Mouse (Mus musculus) heart, embryonic 13.5 days (tissue): ENCODE measurements around the gene Spats2l. TPM values are rescaled to one million over a fixed set of nuclear protein-coding genes. Genes with fewer than 3 reads are reported as not detected.

ENCODE experiments used
- ATAC-seq: fragments of 200-750 bp; cut with Nextera tagmentation; 2 replicates; pipeline ENCODE4 v1.8.0; 2017; ENCODE audit warnings: moderate TSS enrichment; ENCODE audit not compliant: insufficient number of reproducible peaks, low FRiP score, low TSS enrichment; ENCODE audit errors: extremely low read depth
- H3K27ac ChIP-seq: fragments of 300-500 bp; sonication (generic); replicated peaks from 2 replicates; pipeline ENCODE4 v1.5.1; 2015; ENCODE audit warnings: moderate library complexity, mild to moderate bottlenecking, inconsistent platforms
- H3K27me3 ChIP-seq: fragments of 300-500 bp; sonication (generic); replicated peaks from 2 replicates; pipeline ENCODE4 v1.6.1; 2015; ENCODE audit warnings: mild to moderate bottlenecking, inconsistent platforms
- H3K36me3 ChIP-seq: fragments of 300-500 bp; sonication (generic); 2 replicates; pipeline ENCODE4 v1.6.1; 2015; ENCODE audit warnings: mild to moderate bottlenecking, inconsistent platforms
- H3K4me1 ChIP-seq: fragments of 300-500 bp; sonication (generic); 2 replicates; pipeline ENCODE4 v1.6.1; 2015; ENCODE audit warnings: inconsistent platforms
- H3K4me2 ChIP-seq: fragments of 300-500 bp; sonication (generic); 2 replicates; pipeline ENCODE4 v1.6.1; 2015; ENCODE audit warnings: inconsistent platforms, mild to moderate bottlenecking, moderate library complexity
- H3K4me3 ChIP-seq: fragments of 300-500 bp; sonication (generic); 2 replicates; pipeline ENCODE4 v1.5.1; 2015; ENCODE audit warnings: moderate library complexity, mild to moderate bottlenecking, inconsistent platforms
- H3K9ac ChIP-seq: fragments of 300-500 bp; sonication (generic); 2 replicates; pipeline ENCODE4 v1.6.1; 2015; ENCODE audit warnings: inconsistent platforms, mild to moderate bottlenecking, moderate library complexity
- H3K9me3 ChIP-seq: fragments of 300-500 bp; sonication (generic); 2 replicates; pipeline ENCODE4 v1.6.1; 2016; ENCODE audit warnings: inconsistent platforms
- WGBS: fragments of 180-500 bp; shearing (Covaris S2); methylation state at CpG from one replicate; pipeline ENCODE4 v1.1.7; 2015; ENCODE audit warnings: mixed read lengths; 5-methylcytosine and 5-hydroxymethylcytosine counted together
- polyA plus RNA-seq: library from polyadenylated mRNA; unstranded; fragments of >200 nt; fragmentation: Nextera tagmentation; extraction: Ambion mirVana; gene quantifications from 2 replicates; pipeline ENCODE4 v1.2.1, GENCODE M21; 2015

The Spats2l gene
- polyA plus RNA-seq, 1 experiment from 2014 or later: 52.1 TPM

DNA sequence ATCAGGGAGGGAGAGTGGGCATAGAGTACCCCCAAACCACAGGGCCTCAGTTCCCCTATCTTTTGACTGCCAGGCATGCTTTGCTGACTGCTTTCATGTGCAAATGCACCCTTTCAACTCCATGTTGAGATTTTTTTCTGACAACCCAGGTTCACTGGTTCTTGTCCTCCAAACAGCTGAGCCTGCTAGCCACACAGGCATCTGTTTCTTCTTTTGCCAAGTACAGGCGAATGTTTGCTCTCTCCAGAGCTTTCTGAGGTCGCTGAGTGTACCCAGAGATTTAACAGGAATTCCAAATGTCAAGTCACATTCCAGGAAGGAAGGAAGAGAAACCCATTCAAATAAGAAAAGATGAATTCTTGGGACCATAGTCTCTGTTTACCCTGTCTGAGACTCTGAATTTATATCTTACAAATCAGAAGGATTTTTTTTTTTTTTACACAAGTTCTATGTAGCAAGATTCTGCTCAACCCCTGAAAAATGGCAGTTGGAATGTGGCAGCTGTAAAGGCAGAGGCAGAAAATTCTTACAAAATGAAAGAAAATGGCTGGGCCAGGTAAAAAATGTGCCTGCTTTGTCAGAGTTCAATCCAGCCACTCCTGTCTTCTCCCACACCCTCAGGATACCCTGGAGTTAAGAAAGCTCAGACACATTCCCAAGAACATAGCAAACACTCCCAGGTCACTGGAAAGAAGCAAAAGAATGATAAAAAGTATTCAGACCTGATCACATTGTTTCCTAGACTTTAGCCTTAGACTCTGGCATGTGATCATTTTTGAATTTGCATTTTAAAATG lies 173.8 kb downstream of the Spats2l start:
- no peak overlapping the region; the same call in 1 of the 2 replicates for H3K27ac ChIP-seq
- no peak for ATAC-seq
- no peak overlapping the region for H3K4me2 ChIP-seq
- no peak overlapping the region for H3K4me3 ChIP-seq
- H3K36me3 ChIP-seq: peaks cover 42% of the 10 kb centered on the region
- WGBS: 18% methylated on average over 2 of the region's 2 CpGs
- H3K4me1 ChIP-seq: peaks cover 10% of the 10 kb centered on the region
- H3K27me3 ChIP-seq: no peaks in the 10 kb centered on the region
- no peaks in the 10 kb centered on the region for H3K9me3 ChIP-seq
- H3K9ac ChIP-seq: no peak overlapping the region

DNA sequence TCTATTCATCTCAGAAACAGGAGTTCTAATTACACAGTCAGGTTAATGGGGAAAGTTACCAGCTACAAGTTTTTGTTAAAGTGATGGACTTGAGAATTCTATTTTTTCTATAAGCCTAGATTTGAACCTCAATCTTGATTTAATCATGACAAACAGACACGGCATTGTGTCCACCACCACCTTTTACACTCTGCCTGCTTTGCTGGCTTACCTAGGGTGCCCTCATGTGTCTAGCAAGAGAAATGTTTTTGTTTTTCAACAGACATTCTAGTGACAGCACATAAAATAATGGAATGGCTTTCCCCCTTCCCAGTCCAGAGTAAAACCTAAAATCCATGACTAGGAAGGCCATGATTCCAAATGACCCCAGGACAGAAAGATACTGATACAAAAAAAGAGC lies 175.2 kb downstream of the Spats2l start:
- no peak for ATAC-seq
- Histone ChIP-seq H3K27me3 (no peaks in the 10 kb centered on the region), H3K36me3 (peaks cover 38% of the 10 kb centered on the region), H3K4me2 (no peak overlapping the region), H3K4me1 (peaks cover 10% of the 10 kb centered on the region), H3K27ac (no peak overlapping the region), H3K9me3 (no peaks in the 10 kb centered on the region), H3K4me3 (no peak overlapping the region), H3K9ac (no peak overlapping the region)
- WGBS: 17% methylated on average over 1 of the region's 1 CpGs

DNA sequence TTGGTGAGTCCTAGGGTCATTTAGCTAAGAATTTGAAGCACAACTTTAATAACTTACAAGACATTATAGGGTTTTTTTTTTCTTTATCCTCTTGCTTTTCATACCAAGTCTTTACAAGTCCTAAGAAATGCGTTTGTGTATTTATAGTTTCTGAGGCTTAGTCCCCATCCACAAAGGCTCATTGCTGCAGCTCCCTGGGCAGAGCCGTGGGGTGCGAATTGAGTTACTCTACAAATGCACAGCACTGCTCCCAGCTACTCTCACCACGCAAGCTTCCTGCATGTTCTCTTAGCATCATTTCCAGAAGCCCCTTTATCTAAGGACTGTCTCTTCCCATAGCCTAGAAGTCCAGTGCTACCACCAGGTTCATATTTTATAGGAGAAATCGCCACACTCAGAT lies 175.8 kb downstream of the Spats2l start:
- peaks cover 10% of the 10 kb centered on the region for H3K4me1 ChIP-seq
- no peak for ATAC-seq
- no peak overlapping the region for H3K4me2 ChIP-seq
- no peak overlapping the region for H3K27ac ChIP-seq
- H3K27me3 ChIP-seq: no peaks in the 10 kb centered on the region
- no peaks in the 10 kb centered on the region for H3K9me3 ChIP-seq
- peaks cover 38% of the 10 kb centered on the region for H3K36me3 ChIP-seq
- 74% methylated on average over 5 of the region's 5 CpGs for WGBS
- no peak overlapping the region for H3K4me3 ChIP-seq
- no peak overlapping the region for H3K9ac ChIP-seq

DNA sequence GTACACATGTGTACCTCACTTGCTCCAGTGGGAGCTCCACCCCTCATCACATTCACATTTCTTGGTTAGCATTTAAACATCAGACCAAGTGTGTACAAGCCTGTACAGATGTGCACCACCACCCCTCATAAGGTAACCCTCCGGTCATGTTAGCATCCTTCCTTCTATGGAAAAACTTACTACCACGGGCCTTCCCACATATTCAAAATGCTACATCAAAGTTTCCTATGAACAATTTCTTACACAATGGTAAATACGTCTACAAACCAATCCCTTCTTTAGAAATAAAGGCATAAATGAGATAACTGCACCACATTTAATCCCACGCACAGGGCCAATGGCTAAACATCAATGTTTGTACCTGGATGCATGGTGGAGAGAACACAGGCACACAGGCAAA lies 178.5 kb downstream of the Spats2l start:
- Histone ChIP-seq H3K36me3 (peaks cover 48% of the 10 kb centered on the region), H3K27ac (no peak overlapping the region), H3K9me3 (no peaks in the 10 kb centered on the region), H3K27me3 (no peaks in the 10 kb centered on the region), H3K9ac (no peak overlapping the region), H3K4me1 (peaks cover 3% of the 10 kb centered on the region), H3K4me2 (no peak overlapping the region), H3K4me3 (no peak overlapping the region)
- 80% methylated on average over 4 of the region's 4 CpGs for WGBS
- no peak for ATAC-seq

DNA sequence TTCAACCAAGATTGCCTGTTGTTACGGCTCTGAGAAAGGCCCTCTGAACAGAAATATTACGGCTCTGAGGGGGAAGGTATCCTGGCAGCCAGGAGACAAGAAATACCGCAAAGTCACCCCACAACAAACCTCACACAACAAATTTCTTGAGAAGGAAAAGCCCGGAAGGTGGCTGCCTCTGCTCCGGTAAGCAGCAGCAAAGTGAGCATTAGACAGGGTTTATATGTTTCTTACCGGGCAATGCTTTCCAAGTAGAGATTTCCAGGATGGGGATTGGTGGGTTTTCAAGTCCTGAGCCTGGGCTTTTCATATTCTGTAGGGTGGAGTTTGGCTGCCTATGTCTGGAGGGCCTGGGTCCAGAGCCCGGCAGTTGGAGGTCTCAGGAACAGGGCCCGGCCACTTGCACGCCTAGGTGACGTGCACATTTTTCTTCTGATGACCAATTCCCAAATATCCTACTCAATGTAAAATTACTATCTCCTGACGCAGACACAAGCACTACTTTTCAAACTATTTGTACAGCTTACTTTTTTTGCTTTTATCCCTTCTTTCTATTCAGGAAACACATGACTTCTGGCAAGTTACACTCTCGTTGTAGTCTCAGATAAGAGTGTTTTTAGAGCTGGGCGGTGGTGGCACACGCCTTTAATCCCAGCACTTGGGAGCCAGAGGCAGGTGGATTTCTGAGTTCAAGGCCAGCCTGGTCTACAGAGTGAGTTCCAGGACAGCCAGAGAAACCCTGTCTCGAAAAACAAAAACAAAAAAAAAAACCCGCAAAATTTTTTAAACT lies 179.8 kb downstream of the Spats2l start:
- 76% methylated on average over 16 of the region's 16 CpGs for WGBS

DNA sequence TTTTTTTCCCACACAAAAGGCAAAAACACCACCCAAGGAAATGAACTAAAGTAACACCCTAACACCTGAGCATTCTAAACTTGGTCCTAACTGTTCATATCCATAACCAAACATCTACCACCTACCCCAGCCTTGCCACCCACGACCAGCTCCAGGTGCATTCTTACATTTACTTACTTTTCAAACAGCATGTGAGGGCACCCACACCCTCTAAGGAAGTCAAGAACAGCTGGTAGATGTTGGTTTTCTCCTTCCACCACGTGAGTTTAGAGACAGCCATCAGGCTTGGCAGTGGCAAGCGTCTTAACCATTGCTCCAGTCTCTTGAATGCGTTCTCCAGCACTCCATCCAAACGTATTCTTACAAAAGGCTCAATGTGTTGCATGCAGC lies 180.4 kb downstream of the Spats2l start:
- H3K27me3 ChIP-seq: no peaks in the 10 kb centered on the region
- no peak overlapping the region for H3K9ac ChIP-seq
- 85% methylated on average over 5 of the region's 5 CpGs for WGBS
- ATAC-seq: no peak
- H3K4me3 ChIP-seq: no peak overlapping the region
- no peaks in the 10 kb centered on the region for H3K9me3 ChIP-seq
- H3K36me3 ChIP-seq: peaks cover 60% of the 10 kb centered on the region
- no peaks in the 10 kb centered on the region for H3K4me1 ChIP-seq
- no peak overlapping the region for H3K4me2 ChIP-seq
- H3K27ac ChIP-seq: no peak overlapping the region

More for the DNA sequence above, 179.8 kb downstream of the Spats2l start:
- peaks cover 54% of the 10 kb centered on the region for H3K36me3 ChIP-seq
- H3K4me3 ChIP-seq: no peak overlapping the region
- no peaks in the 10 kb centered on the region for H3K9me3 ChIP-seq
- H3K27ac ChIP-seq: no peak overlapping the region
- no peak overlapping the region for H3K9ac ChIP-seq
- H3K27me3 ChIP-seq: no peaks in the 10 kb centered on the region
- no peak for ATAC-seq
- H3K4me2 ChIP-seq: no peak overlapping the region
- H3K4me1 ChIP-seq: no peaks in the 10 kb centered on the region

DNA sequence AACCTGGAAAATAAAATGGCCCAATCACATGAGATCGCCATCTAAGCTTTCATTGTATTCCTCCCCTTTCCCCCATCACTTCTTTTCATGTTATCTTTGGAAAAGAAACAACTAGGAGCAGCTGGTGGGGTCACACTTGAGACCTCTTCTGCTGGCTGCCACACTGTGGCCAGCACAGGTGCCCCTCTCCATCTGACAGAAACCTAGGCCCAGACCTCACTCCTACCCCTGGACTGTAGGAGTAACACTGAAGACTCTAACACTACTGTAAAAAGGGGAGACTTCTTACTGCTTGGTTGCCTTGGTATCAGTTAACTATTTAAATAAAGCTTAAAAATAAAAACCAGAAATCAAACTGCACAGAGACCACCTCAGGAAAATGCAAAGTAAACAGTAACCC lies 181.8 kb downstream of the Spats2l start:
- Histone ChIP-seq H3K27ac (no peak overlapping the region), H3K9me3 (no peaks in the 10 kb centered on the region), H3K36me3 (peaks cover 70% of the 10 kb centered on the region), H3K4me3 (no peak overlapping the region), H3K9ac (no peak overlapping the region), H3K4me1 (no peaks in the 10 kb centered on the region), H3K27me3 (no peaks in the 10 kb centered on the region), H3K4me2 (no peak overlapping the region)
- ATAC-seq: no peak
- WGBS: 94% methylated on average over 1 of the region's 1 CpGs

DNA sequence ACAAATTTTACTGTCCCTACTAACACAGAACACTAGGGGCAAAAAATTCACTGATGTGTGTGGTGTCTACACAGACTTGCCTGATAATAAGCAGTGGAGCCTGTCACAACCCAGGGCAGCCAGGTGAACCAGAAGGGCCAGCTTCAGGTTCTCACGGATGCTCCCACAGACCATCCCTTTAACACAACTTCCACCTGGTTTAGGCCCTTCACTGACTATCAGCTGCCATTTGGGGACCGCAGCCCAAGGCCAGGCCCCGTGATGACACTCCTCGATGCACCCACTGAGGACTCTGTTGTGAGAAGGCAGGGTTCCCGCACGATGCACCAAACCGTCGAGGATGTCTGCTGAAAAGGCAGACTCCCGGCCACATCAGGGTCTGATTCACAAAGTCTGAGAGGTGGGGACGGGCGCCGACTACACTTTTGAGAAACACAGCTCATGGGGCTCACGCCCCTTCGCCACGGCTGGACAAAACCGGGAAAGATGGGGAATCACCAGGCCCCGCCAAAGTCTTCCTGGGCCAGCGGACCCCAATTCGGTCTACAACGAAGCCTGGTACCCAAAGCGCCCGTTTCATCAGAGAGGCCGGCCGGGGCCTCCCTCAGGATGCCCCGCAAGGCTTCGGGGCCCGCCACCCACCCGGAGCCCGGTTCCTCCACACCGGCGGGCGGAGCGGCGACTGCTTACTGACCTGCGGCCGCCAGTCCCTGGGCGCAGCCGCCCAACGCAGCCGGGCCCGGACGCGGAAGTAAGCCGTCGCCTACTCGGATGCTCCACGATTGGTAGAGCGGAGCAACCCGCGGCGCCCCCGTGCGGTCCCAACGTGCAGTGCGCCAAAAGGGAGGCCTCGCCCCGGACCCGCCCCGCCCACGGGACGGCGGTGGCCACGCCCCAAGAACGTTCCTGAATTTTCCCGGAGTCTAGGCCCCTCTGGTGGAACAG lies 195.6 kb downstream of the Spats2l start:
- peak overlapping the region; percentile 84 for H3K27ac ChIP-seq
- H3K4me3 ChIP-seq: peak overlapping the region; percentile 86
- H3K27me3 ChIP-seq: no peaks in the 10 kb centered on the region
- peak overlapping the region; percentile 94 for H3K9ac ChIP-seq
- peaks cover 19% of the 10 kb centered on the region for H3K4me1 ChIP-seq
- no peaks in the 10 kb centered on the region for H3K9me3 ChIP-seq
- peak; percentile 89 for ATAC-seq
- WGBS: under 1% methylated on average over 58 of the region's 65 CpGs
- H3K4me2 ChIP-seq: peak overlapping the region; percentile 86
- H3K36me3 ChIP-seq: peaks cover 17% of the 10 kb centered on the region

DNA sequence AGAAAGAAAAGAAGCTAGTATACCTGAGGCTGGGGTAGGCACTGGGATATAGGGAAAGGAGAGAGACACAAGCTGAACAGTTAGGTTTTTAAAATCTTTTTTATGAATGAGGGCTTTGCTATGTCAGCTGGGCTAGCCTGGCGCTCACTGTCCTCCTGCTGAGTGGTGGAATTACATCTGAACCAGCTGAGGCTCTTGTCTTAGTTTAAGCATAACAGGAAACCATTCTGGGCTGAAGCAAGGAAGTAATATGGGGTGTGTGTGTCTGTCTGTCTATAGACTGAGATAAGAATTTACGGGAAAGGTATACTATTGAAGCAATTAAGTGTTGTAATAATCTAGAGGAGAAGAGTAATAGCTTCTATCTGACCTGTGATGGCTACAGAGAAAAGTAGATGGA lies 197.6 kb downstream of the Spats2l start:
- no peak overlapping the region for H3K27ac ChIP-seq
- no peak for ATAC-seq
- H3K36me3 ChIP-seq: peaks cover 4% of the 10 kb centered on the region
- H3K27me3 ChIP-seq: no peaks in the 10 kb centered on the region
- peaks cover 19% of the 10 kb centered on the region for H3K4me1 ChIP-seq
- H3K9ac ChIP-seq: no peak overlapping the region
- 75% methylated on average over 2 of the region's 2 CpGs for WGBS
- H3K4me3 ChIP-seq: no peak overlapping the region
- no peaks in the 10 kb centered on the region for H3K9me3 ChIP-seq
- no peak overlapping the region for H3K4me2 ChIP-seq

DNA sequence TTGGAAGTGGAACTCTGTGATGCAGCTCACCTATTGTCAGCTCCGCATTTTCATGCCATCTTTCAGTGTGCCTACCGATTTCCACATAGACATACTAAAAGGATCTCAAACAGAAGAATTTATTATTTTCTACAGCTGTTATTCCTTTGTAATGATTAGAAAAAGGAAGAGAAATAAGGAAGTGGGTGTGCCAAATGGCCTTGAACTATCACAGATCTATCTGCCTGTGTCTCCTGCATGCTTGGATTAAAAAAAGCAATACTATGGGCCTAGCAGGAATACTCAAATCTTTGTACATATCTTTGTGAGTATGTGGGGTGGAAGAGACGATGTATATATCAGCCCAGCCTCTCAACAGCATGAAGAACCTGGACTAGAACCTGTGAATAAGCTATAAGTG lies 202.9 kb downstream of the Spats2l start:
- Histone ChIP-seq H3K4me2 (no peak overlapping the region), H3K27ac (no peak overlapping the region), H3K9me3 (no peaks in the 10 kb centered on the region), H3K4me3 (no peak overlapping the region), H3K36me3 (no peaks in the 10 kb centered on the region), H3K27me3 (no peaks in the 10 kb centered on the region), H3K9ac (no peak overlapping the region), H3K4me1 (no peaks in the 10 kb centered on the region)
- ATAC-seq: no peak
- 76% methylated on average over 3 of the region's 3 CpGs for WGBS

DNA sequence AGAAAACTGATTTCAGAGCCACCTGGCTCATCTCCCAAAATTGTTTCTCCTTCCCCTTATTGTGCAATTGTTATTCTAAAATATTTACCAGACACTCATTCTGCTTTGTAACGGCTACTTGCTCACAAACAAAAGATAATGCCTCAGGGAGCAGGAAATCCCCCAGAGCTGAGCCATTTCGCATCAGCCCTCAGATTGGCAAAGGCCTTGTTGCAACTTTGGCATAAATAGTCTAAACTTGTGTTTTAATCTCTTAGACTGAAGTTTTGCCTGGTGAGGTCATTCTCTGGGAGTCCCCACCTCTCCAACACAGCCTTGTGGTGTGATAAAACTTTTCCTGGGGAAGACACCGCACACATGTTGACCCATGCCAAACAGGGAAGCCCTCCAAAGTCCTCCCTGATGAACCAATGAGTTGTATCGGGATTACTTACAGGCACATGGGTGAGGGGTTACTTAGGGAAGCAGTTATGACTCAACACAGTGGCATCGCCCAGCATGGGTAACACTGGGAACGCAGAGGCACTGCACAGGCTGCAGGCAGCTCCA lies 215.2 kb downstream of the Spats2l start:
- Histone ChIP-seq H3K9me3 (no peaks in the 10 kb centered on the region), H3K4me1 (no peaks in the 10 kb centered on the region; the same call in 1 of the 2 replicates), H3K27ac (peak overlapping the region; percentile 32; the same call in 1 of the 2 replicates), H3K4me3 (no peak overlapping the region), H3K4me2 (no peak overlapping the region), H3K36me3 (no peaks in the 10 kb centered on the region), H3K27me3 (no peaks in the 10 kb centered on the region), H3K9ac (no peak overlapping the region)
- no peak for ATAC-seq
- WGBS: 53% methylated on average over 6 of the region's 6 CpGs
